Mouse (Mus musculus) MEL (cell line): ENCODE measurements around the gene Fign.

Experiments
- NELFE ChIP-seq: IDR thresholded peaks from 2 replicates; pipeline ENCODE4 v1.6.1; 2011; ENCODE audit warnings: low read depth, low read length, improper control_type of control experiment
- POLR2A ChIP-seq, 2 experiments: IDR thresholded peaks; 2 replicates each; pipeline ENCODE4 v1.6.1; 2011 to 2012; ENCODE audit warnings: low read length in 2 of 2, mild to moderate bottlenecking in 2 of 2, control low read depth in 1 of 2, improper control_type of control experiment in 1 of 2, low read depth in 1 of 2, moderate library complexity in 1 of 2; ENCODE audit not compliant: control insufficient read depth in 1 of 2, insufficient read depth in 1 of 2, poor library complexity in 1 of 2

- TF ChIP-seq NELFE = no peak
- TF ChIP-seq POLR2A (IDR thresholded peaks at IDR 0.05; ENCODE audit: control insufficient read depth in 1 of 2, insufficient read depth in 1 of 2, low read depth in 1 of 2, low read length in 2 of 2, poor library complexity in 1 of 2) = no peak
Observed at GRCm38 (mm10) chr2:64108040-64108439, 10.2 kb upstream of the Fign start.
